Mouse (Mus musculus) olfactory bulb, adult 2 months (tissue): ENCODE data around the gene Nxph4.

ENCODE experiments used
- CTCF ChIP-seq: fragments of 200-500 bp; IDR thresholded peaks from 2 replicates; pipeline ENCODE4 v1.5.1; 2012; ENCODE audit warnings: low read depth, mild to moderate bottlenecking, low read length, moderate library complexity; ENCODE audit not compliant: insufficient read depth
- POLR2A ChIP-seq: fragments of 200-500 bp; IDR thresholded peaks from 2 replicates; pipeline ENCODE4 v1.6.1; 2012; ENCODE audit warnings: mild to moderate bottlenecking, low read depth, low read length, moderate library complexity; ENCODE audit not compliant: insufficient read depth

- peak; percentile 72 for TF ChIP-seq CTCF
- TF ChIP-seq POLR2A, result no peak
Measured at GRCm38 (mm10) chr10:127569450-127569849, 35.1 kb upstream of the Nxph4 start.
